Comparison of ENCODE assay signal across 9 mouse cellular contexts in the genomic region with DNA sequence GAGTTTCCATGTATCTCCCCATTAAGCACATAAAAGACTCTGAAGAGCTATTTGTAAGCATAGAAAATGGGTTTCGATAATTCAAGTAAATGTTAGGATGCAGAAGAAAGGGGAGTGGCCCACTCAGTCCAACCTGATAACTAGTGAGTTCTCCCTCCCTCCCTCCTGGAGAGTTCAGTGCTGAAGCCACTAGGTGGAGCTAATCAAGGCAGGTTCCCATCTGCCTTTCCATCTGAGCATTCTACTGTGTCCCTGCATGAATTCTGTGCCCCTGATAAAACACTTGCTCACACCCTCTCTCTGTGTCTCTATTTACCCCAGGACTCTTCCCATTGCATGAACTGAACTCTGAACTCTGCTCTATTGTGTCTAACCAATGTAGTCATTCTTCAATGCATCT. TPM values are rescaled to one million over a fixed set of nuclear protein-coding genes. Genes with fewer than 3 reads are reported as not detected.
DNase-seq lines count a peak whose midpoint lies in the region; ATAC-seq and TF ChIP-seq lines count a peak whose summit lies in the region.
"Had no signal": no experiment of that assay in that cellular context is flagged by ENCODE, and none has a peak within 500 bp of the region (broad histone marks: within the 10 kb centered on the region; RNA-seq: fewer than 3 reads in every experiment).

No protein-coding gene starts in this region.

- H3K27me3 ChIP-seq in intestine, postnatal 0 days (replicated peaks; ENCODE audit: control insufficient read depth, insufficient read depth, low read length), result no peaks in the 10 kb centered on the region
- H3K27me3 ChIP-seq in intestine, embryonic 16.5 days (replicated peaks; ENCODE audit: control insufficient read depth, insufficient read depth, low read length), result no peaks in the 10 kb centered on the region
- H3K27me3 ChIP-seq in thymus, adult 2 months (ENCODE audit: control insufficient read depth, insufficient read depth, low read length), result no peaks in the 10 kb centered on the region
- no peaks in the 10 kb centered on the region for H3K27me3 ChIP-seq in heart, embryonic 10.5 days (ENCODE audit: insufficient read depth, poor library complexity, severe bottlenecking)
- H3K27me3 ChIP-seq: embryonic facial prominence, embryonic 12.5 days had no signal

- no peak for ATAC-seq in intestine, postnatal 0 days
- ATAC-seq in intestine, embryonic 16.5 days, result no peak

- TF ChIP-seq CTCF in intestine, postnatal 0 days (IDR thresholded peaks at IDR 0.05; ENCODE audit: low read depth), result peak; percentile 71
- no peak for TF ChIP-seq CTCF in thymus, adult 2 months (IDR thresholded peaks at IDR 0.05; ENCODE audit: borderline replicate concordance, control insufficient read depth, extremely low read depth, insufficient read depth, low read length, poor library complexity)
- TF ChIP-seq CTCF in embryonic fibroblast, embryonic 13.5 days (IDR thresholded peaks at IDR 0.05; ENCODE audit: borderline replicate concordance, insufficient read depth, low read length), result peak; percentile 40; the same call in 1 of the 2 replicates

- WGBS in intestine, postnatal 0 days, result 59% methylated on average over 1 of the region's 1 CpGs
- 78% methylated on average over 1 of the region's 1 CpGs for WGBS in intestine, embryonic 16.5 days
- WGBS in thymus, adult 2 months, result 48% methylated on average over 1 of the region's 1 CpGs
- 59% methylated on average over 1 of the region's 1 CpGs for WGBS in heart, embryonic 10.5 days

- no peaks in the 10 kb centered on the region for H3K9me3 ChIP-seq in intestine, postnatal 0 days (ENCODE audit: control insufficient read depth)
- no peaks in the 10 kb centered on the region for H3K9me3 ChIP-seq in intestine, embryonic 16.5 days (ENCODE audit: control insufficient read depth, low read length)
- no peaks in the 10 kb centered on the region for H3K9me3 ChIP-seq in heart, embryonic 10.5 days
- H3K9me3 ChIP-seq: embryonic facial prominence, embryonic 12.5 days had no signal

- H3K4me2 ChIP-seq in intestine, postnatal 0 days (replicated peaks; ENCODE audit: low read depth), result no peak overlapping the region
- no peak overlapping the region for H3K4me2 ChIP-seq in intestine, embryonic 16.5 days (ENCODE audit: low read depth, low read length)
- H3K4me2 ChIP-seq: embryonic facial prominence, embryonic 12.5 days had no signal

- no peak overlapping the region for H3K27ac ChIP-seq in intestine, postnatal 0 days (ENCODE audit: low read depth, low read length)
- H3K27ac ChIP-seq in intestine, embryonic 16.5 days (ENCODE audit: low read length), result no peak overlapping the region
- H3K27ac ChIP-seq in thymus, adult 2 months (ENCODE audit: control insufficient read depth, insufficient read depth, low read length), result no peak overlapping the region
- no peak overlapping the region for H3K27ac ChIP-seq in embryonic fibroblast, embryonic 13.5 days (ENCODE audit: insufficient read depth, low read length)
- H3K27ac ChIP-seq in heart, embryonic 10.5 days, result no peak overlapping the region
- H3K27ac ChIP-seq: embryonic facial prominence, embryonic 12.5 days had no signal

- no peak overlapping the region for H3K9ac ChIP-seq in intestine, postnatal 0 days (ENCODE audit: low read depth, low read length)
- H3K9ac ChIP-seq in intestine, embryonic 16.5 days (ENCODE audit: low read depth, low read length), result no peak overlapping the region
- H3K9ac ChIP-seq: embryonic facial prominence, embryonic 12.5 days had no signal

- DNase-seq in thymus, adult 2 months, result peak; percentile 10
- DNase-seq in thymus, adult 18-20 months, result no peak
- DNase-seq in telencephalon, adult 2 months (ENCODE audit: low read depth, low spot score), result peak; percentile 16
- no peak for DNase-seq in heart, embryonic 10.5 days (ENCODE audit: low spot score)
- DNase-seq in heart, adult 11 months, result no peak

- H3K36me3 ChIP-seq in intestine, postnatal 0 days (ENCODE audit: control insufficient read depth, insufficient read depth), result no peaks in the 10 kb centered on the region
- no peaks in the 10 kb centered on the region for H3K36me3 ChIP-seq in intestine, embryonic 16.5 days (ENCODE audit: control insufficient read depth, insufficient read depth, low read length)
- no peaks in the 10 kb centered on the region for H3K36me3 ChIP-seq in thymus, adult 2 months (ENCODE audit: control insufficient read depth, insufficient read depth, low read length)
- no peaks in the 10 kb centered on the region for H3K36me3 ChIP-seq in heart, embryonic 10.5 days
- H3K36me3 ChIP-seq: embryonic facial prominence, embryonic 12.5 days had no signal

- no peak for TF ChIP-seq POLR2A in thymus, adult 2 months (IDR thresholded peaks at IDR 0.05; ENCODE audit: control insufficient read depth, extremely low read depth, insufficient read depth, low read length, poor library complexity)
- no peak for TF ChIP-seq POLR2A in embryonic fibroblast, embryonic 13.5 days (IDR thresholded peaks at IDR 0.05; ENCODE audit: low read depth, low read length)

- no peaks in the 10 kb centered on the region for H3K4me1 ChIP-seq in intestine, postnatal 0 days (replicated peaks; ENCODE audit: control insufficient read depth, insufficient read depth, low read length)
- H3K4me1 ChIP-seq in intestine, embryonic 16.5 days (ENCODE audit: control insufficient read depth, insufficient read depth, low read length), result no peaks in the 10 kb centered on the region
- H3K4me1 ChIP-seq in thymus, adult 2 months (replicated peaks; ENCODE audit: control insufficient read depth, insufficient read depth, low read length), result no peaks in the 10 kb centered on the region
- H3K4me1 ChIP-seq in embryonic fibroblast, embryonic 13.5 days (ENCODE audit: control insufficient read depth, insufficient read depth, low read length), result no peaks in the 10 kb centered on the region
- H3K4me1 ChIP-seq in heart, embryonic 10.5 days, result no peaks in the 10 kb centered on the region
- H3K4me1 ChIP-seq: embryonic facial prominence, embryonic 12.5 days had no signal

- no peak overlapping the region for H3K4me3 ChIP-seq in intestine, postnatal 0 days (ENCODE audit: low read depth, low read length)
- H3K4me3 ChIP-seq in intestine, embryonic 16.5 days (ENCODE audit: low read length), result no peak overlapping the region
- H3K4me3 ChIP-seq in thymus, adult 2 months (ENCODE audit: control insufficient read depth, insufficient read depth, low read length), result no peak overlapping the region
- no peak overlapping the region for H3K4me3 ChIP-seq in embryonic fibroblast, embryonic 13.5 days (ENCODE audit: insufficient read depth, low read length)
- no peak overlapping the region for H3K4me3 ChIP-seq in heart, embryonic 10.5 days
- H3K4me3 ChIP-seq: embryonic facial prominence, embryonic 12.5 days had no signal

RNA-seq across cellular contexts. Expression of a gene that starts 57.1 kb away (rescaled TPM):
- not detected in 2 replicates for polyA plus RNA-seq in intestine, postnatal 0 days (2015; fragmentation: Nextera tagmentation; extraction: Ambion mirVana)
- polyA plus RNA-seq in intestine, embryonic 16.5 days (2015; fragmentation: Nextera tagmentation; extraction: Ambion mirVana), result not detected in 2 replicates
- polyA plus RNA-seq in thymus, adult 2 months (2012; rRNA removed), result 0.19 and 0.28 TPM in 2 replicates
- not detected in 2 replicates for polyA plus RNA-seq in embryonic fibroblast, embryonic 13.5 days (2011; ENCODE audit: insufficient read length, low read depth, missing spikeins)
- not detected in 2 replicates for polyA plus RNA-seq in heart, embryonic 10.5 days (2016; fragmentation: Nextera tagmentation; extraction: Ambion mirVana)

Comparison
In these comparisons a context has a peak if more than half of its experiments do, and no peak if none do; other contexts are left out.
1. DNase-seq: peak in thymus, adult 2 months (single experiment) and telencephalon, adult 2 months (single experiment); none in thymus, adult 18-20 months (0 of 2), heart, embryonic 10.5 days (single experiment) and heart, adult 11 months (single experiment).